Mouse (Mus musculus) liver, embryonic 16.5 days (tissue): ENCODE data around the gene Misp. TPM values are rescaled to one million over a fixed set of nuclear protein-coding genes. Genes with fewer than 3 reads are reported as not detected.

Source experiments
- ATAC-seq: fragments of 200-750 bp; cut with Nextera tagmentation; 2 replicates; pipeline ENCODE4 v1.8.0; 2017; ENCODE audit warnings: low read depth, mild to moderate bottlenecking, moderate number of reproducible peaks, moderate library complexity
- H3K27ac ChIP-seq: fragments of 300-500 bp; sonication (generic); 2 replicates; pipeline ENCODE4 v1.5.1; 2014; ENCODE audit warnings: mild to moderate bottlenecking, low read length
- H3K27me3 ChIP-seq: fragments of 300-500 bp; sonication (generic); 2 replicates; pipeline ENCODE4 v1.6.1; 2014; ENCODE audit warnings: low read depth, low read length, mixed read lengths; ENCODE audit not compliant: control insufficient read depth, insufficient read depth
- H3K36me3 ChIP-seq: fragments of 300-500 bp; sonication (generic); 2 replicates; pipeline ENCODE4 v1.6.1; 2014; ENCODE audit warnings: mild to moderate bottlenecking; ENCODE audit not compliant: control insufficient read depth, insufficient read depth
- H3K4me1 ChIP-seq: fragments of 300-500 bp; sonication (generic); 2 replicates; pipeline ENCODE4 v1.6.1; 2014; ENCODE audit warnings: low read depth, low read length, mixed read lengths; ENCODE audit not compliant: control insufficient read depth
- H3K4me2 ChIP-seq: fragments of 300-500 bp; sonication (generic); 2 replicates; pipeline ENCODE4 v1.6.1; 2014; ENCODE audit warnings: low read depth, low read length, mixed read lengths
- H3K4me3 ChIP-seq: fragments of 300-500 bp; sonication (generic); 2 replicates; pipeline ENCODE4 v1.5.1; 2014; ENCODE audit warnings: low read depth, mild to moderate bottlenecking, low read length
- H3K9ac ChIP-seq: fragments of 300-500 bp; sonication (generic); 2 replicates; pipeline ENCODE4 v1.6.1; 2014; ENCODE audit warnings: low read depth, low read length
- H3K9me3 ChIP-seq: fragments of 300-500 bp; sonication (generic); replicated peaks from 2 replicates; pipeline ENCODE4 v1.6.1; 2016; ENCODE audit warnings: low read length; ENCODE audit not compliant: control insufficient read depth
- WGBS: fragments of 180-500 bp; shearing (Covaris S2); extraction: QIAGEN DNeasy Blood & Tissue Kit; methylation state at CpG from one replicate; pipeline ENCODE4 v1.1.7; 2014; ENCODE audit not compliant: insufficient replicate concordance; 5-methylcytosine and 5-hydroxymethylcytosine counted together
- polyA plus RNA-seq: library from polyadenylated mRNA; unstranded; fragments of >200 nt; fragmentation: Nextera tagmentation; extraction: Ambion mirVana; gene quantifications from 2 replicates; pipeline ENCODE4 v1.2.1, GENCODE M21; 2015

Misp gene
- polyA plus RNA-seq, 1 experiment from 2014 or later, result 1.4 TPM

- Histone ChIP-seq H3K9me3 (no peaks in the 10 kb centered on the region), H3K4me3 (no peak overlapping the region), H3K27me3 (no peaks in the 10 kb centered on the region), H3K4me1 (no peaks in the 10 kb centered on the region; the same call in none of the 2 replicates), H3K27ac (no peak overlapping the region), H3K9ac (no peak overlapping the region), H3K4me2 (no peak overlapping the region), H3K36me3 (peaks cover 30% of the 10 kb centered on the region)
- ATAC-seq, result no peak
- WGBS, result 57% methylated on average over 12 of the region's 12 CpGs
Observed at GRCm38 (mm10) chr10:79865189-79865601, 44.4 kb downstream of the Misp start.

GRCm38 (mm10) chr10:79865801-79866295 lies 45.1 kb downstream of the Misp start:
- H3K9ac ChIP-seq, result no peak overlapping the region
- 62% methylated on average over 19 of the region's 19 CpGs for WGBS
- no peak overlapping the region for H3K4me3 ChIP-seq
- ATAC-seq, result no peak
- peaks cover 24% of the 10 kb centered on the region for H3K36me3 ChIP-seq
- no peak overlapping the region for H3K27ac ChIP-seq
- no peaks in the 10 kb centered on the region; the same call in none of the 2 replicates for H3K4me1 ChIP-seq
- H3K9me3 ChIP-seq, result no peaks in the 10 kb centered on the region
- H3K4me2 ChIP-seq, result no peak overlapping the region
- H3K27me3 ChIP-seq, result no peaks in the 10 kb centered on the region

- peaks cover 16% of the 10 kb centered on the region for H3K36me3 ChIP-seq
- H3K27me3 ChIP-seq, result no peaks in the 10 kb centered on the region
- ATAC-seq, result no peak
- no peak overlapping the region for H3K4me3 ChIP-seq
- 72% methylated on average over 11 of the region's 11 CpGs for WGBS
- H3K9me3 ChIP-seq, result no peaks in the 10 kb centered on the region
- no peak overlapping the region for H3K27ac ChIP-seq
- no peak overlapping the region for H3K9ac ChIP-seq
- H3K4me2 ChIP-seq, result no peak overlapping the region
- H3K4me1 ChIP-seq, result no peaks in the 10 kb centered on the region; the same call in none of the 2 replicates
Observed at GRCm38 (mm10) chr10:79866601-79867000, 45.8 kb downstream of the Misp start.

GRCm38 (mm10) chr10:79871845-79872244 lies 51.1 kb downstream of the Misp start:
- H3K36me3 ChIP-seq, result no peaks in the 10 kb centered on the region
- no peak overlapping the region for H3K27ac ChIP-seq
- 71% methylated on average over 8 of the region's 8 CpGs for WGBS

GRCm38 (mm10) chr10:79872862-79873261 lies 52.1 kb downstream of the Misp start:
- Histone ChIP-seq H3K4me1 (peaks cover 13% of the 10 kb centered on the region), H3K36me3 (no peaks in the 10 kb centered on the region), H3K9me3 (no peaks in the 10 kb centered on the region), H3K27ac (no peak overlapping the region), H3K9ac (no peak overlapping the region), H3K4me3 (no peak overlapping the region), H3K27me3 (peaks cover 23% of the 10 kb centered on the region), H3K4me2 (no peak overlapping the region)
- 46% methylated on average over 3 of the region's 3 CpGs for WGBS
- no peak for ATAC-seq

More at GRCm38 (mm10) chr10:79871845-79872244, 51.1 kb downstream of the Misp start:
- no peak for ATAC-seq
- H3K9me3 ChIP-seq, result no peaks in the 10 kb centered on the region
- H3K4me3 ChIP-seq, result no peak overlapping the region
- peaks cover 23% of the 10 kb centered on the region for H3K27me3 ChIP-seq
- H3K4me2 ChIP-seq, result no peak overlapping the region
- H3K4me1 ChIP-seq, result peaks cover 4% of the 10 kb centered on the region
- no peak overlapping the region for H3K9ac ChIP-seq

- no peak overlapping the region for H3K9ac ChIP-seq
- H3K27me3 ChIP-seq, result peaks cover 23% of the 10 kb centered on the region
- H3K4me1 ChIP-seq, result peaks cover 16% of the 10 kb centered on the region
- 14% methylated on average over 6 of the region's 6 CpGs for WGBS
- H3K9me3 ChIP-seq, result no peaks in the 10 kb centered on the region
- no peak overlapping the region for H3K27ac ChIP-seq
- H3K4me3 ChIP-seq, result no peak overlapping the region; the same call in 1 of the 2 replicates
- no peak overlapping the region for H3K4me2 ChIP-seq
- no peaks in the 10 kb centered on the region for H3K36me3 ChIP-seq
- no peak for ATAC-seq
Observed at GRCm38 (mm10) chr10:79873313-79873712, 52.5 kb downstream of the Misp start.

GRCm38 (mm10) chr10:79873715-79874289 lies 53.0 kb downstream of the Misp start:
- 2% methylated on average over 26 of the region's 26 CpGs for WGBS
- ATAC-seq, result no peak
- peak overlapping the region; percentile 47 for H3K9ac ChIP-seq
- peaks cover 18% of the 10 kb centered on the region for H3K4me1 ChIP-seq
- peak overlapping the region; percentile 60 for H3K4me3 ChIP-seq
- no peaks in the 10 kb centered on the region for H3K36me3 ChIP-seq
- peak overlapping the region; percentile 75 for H3K4me2 ChIP-seq
- no peak overlapping the region for H3K27ac ChIP-seq
- H3K27me3 ChIP-seq, result peaks cover 23% of the 10 kb centered on the region
- no peaks in the 10 kb centered on the region for H3K9me3 ChIP-seq

- H3K9ac ChIP-seq, result peak within 1 kb of the TSS; percentile 47
- peak within 1 kb of the TSS; percentile 60 for H3K4me3 ChIP-seq
- H3K36me3 ChIP-seq, result no peaks in the 10 kb centered on the region
- peak within 1 kb of the TSS; percentile 75 for H3K4me2 ChIP-seq
- peaks cover 21% of the 10 kb centered on the region for H3K4me1 ChIP-seq
- WGBS, result 1% methylated on average over 53 of the region's 57 CpGs
- ATAC-seq, result no peak
- H3K27me3 ChIP-seq, result peaks cover 23% of the 10 kb centered on the region
- no peaks in the 10 kb centered on the region for H3K9me3 ChIP-seq
- H3K27ac ChIP-seq, result no peak within 1 kb of the TSS
Observed at GRCm38 (mm10) chr10:79874290-79874862, 53.6 kb downstream of the Misp start, which contains the start of the genes Prtn3 and Plppr3. TSS of gene Prtn3 (plus strand) at chr10:79874476. TSS of gene Plppr3 (minus strand) at chr10:79874634.

- H3K4me1 ChIP-seq, result peaks cover 44% of the 10 kb centered on the region
- no peaks in the 10 kb centered on the region for H3K9me3 ChIP-seq
- H3K27ac ChIP-seq, result peak overlapping the region; percentile 49; the same call in 1 of the 2 replicates
- peaks cover 23% of the 10 kb centered on the region for H3K27me3 ChIP-seq
- WGBS, result 11% methylated on average over 1 of the region's 1 CpGs
- H3K4me3 ChIP-seq, result no peak overlapping the region
- no peak overlapping the region for H3K9ac ChIP-seq
- H3K4me2 ChIP-seq, result peak overlapping the region; percentile 42; the same call in 1 of the 2 replicates
- no peaks in the 10 kb centered on the region for H3K36me3 ChIP-seq
- no peak for ATAC-seq
Observed at GRCm38 (mm10) chr10:79877174-79877573, 56.4 kb downstream of the Misp start.
